Mouse (Mus musculus) CH12.LX (cell line): Measurements from ENCODE around the gene Spata4. TPM values are rescaled to one million over a fixed set of nuclear protein-coding genes. Genes with fewer than 3 reads are reported as not detected.

Experiments used
- DNase-seq: peaks from one replicate; pipeline ENCODE4 v3.0.0-alpha.2; 2013; ENCODE audit errors: extremely low read depth
- H3K27ac ChIP-seq: 2 replicates; pipeline ENCODE4 v1.5.1; 2012; ENCODE audit warnings: low read depth, mild to moderate bottlenecking, control low read depth, moderate library complexity; ENCODE audit not compliant: insufficient read depth
- H3K27me3 ChIP-seq: replicated peaks from 2 replicates; pipeline ENCODE3; 2012; ENCODE audit warnings: inconsistent platforms
- H3K36me3 ChIP-seq, 2 experiments: replicated peaks in 1 of 2; 2 replicates each; pipeline versions ENCODE3 to v1.6.1; 2012; ENCODE audit warnings: inconsistent platforms in 1 of 2, low read length in 1 of 2, mild to moderate bottlenecking in 1 of 2, mixed read lengths in 1 of 2, moderate library complexity in 1 of 2; ENCODE audit not compliant: control insufficient read depth in 1 of 2, insufficient read depth in 1 of 2
- H3K4me1 ChIP-seq, 2 experiments: 2 replicates each; pipeline ENCODE4 v1.6.1; 2012; ENCODE audit warnings: inconsistent platforms in 1 of 2, moderate library complexity in 1 of 2; ENCODE audit not compliant: insufficient read depth in 2 of 2, control insufficient read depth in 1 of 2
- H3K4me2 ChIP-seq: 2 replicates; pipeline ENCODE4 v1.6.1; 2012; ENCODE audit warnings: low read depth, mild to moderate bottlenecking, control low read depth; ENCODE audit not compliant: poor library complexity, insufficient read depth, severe bottlenecking
- H3K4me3 ChIP-seq, 3 experiments: fragments of 150-350 bp in 1 of 3; sonication (generic) in 1 of 3; replicated peaks in 1 of 3; 2 replicates each; pipeline versions ENCODE3 to v1.5.1; 2011 to 2012; ENCODE audit warnings: low read depth in 2 of 3, low read length in 2 of 3, mild to moderate bottlenecking in 2 of 3, moderate library complexity in 2 of 3, control low read depth in 1 of 3, improper control_type of control experiment in 1 of 3, inconsistent platforms in 1 of 3, mixed read lengths in 1 of 3; ENCODE audit not compliant: poor library complexity in 1 of 3
- H3K79me2 ChIP-seq: replicated peaks from 2 replicates; pipeline ENCODE4 v1.6.1; 2012; ENCODE audit warnings: mild to moderate bottlenecking, moderate library complexity; ENCODE audit not compliant: control insufficient read depth, poor library complexity, insufficient read depth, severe bottlenecking; ENCODE audit errors: extremely low read depth
- H3K9ac ChIP-seq: 2 replicates; pipeline ENCODE4 v1.6.1; 2012; ENCODE audit warnings: low read depth, mild to moderate bottlenecking, control low read depth, moderate library complexity; ENCODE audit not compliant: insufficient read depth
- H3K9me3 ChIP-seq: replicated peaks from 2 replicates; pipeline ENCODE3; 2012; ENCODE audit warnings: low read length, inconsistent platforms, mixed read lengths
- BHLHE40 ChIP-seq: IDR thresholded peaks from 2 replicates; pipeline ENCODE4 v1.6.1; 2011; ENCODE audit warnings: mild to moderate bottlenecking, low read depth, low read length, improper control_type of control experiment
- CHD1 ChIP-seq: IDR thresholded peaks from 2 replicates; pipeline ENCODE4 v1.6.1; 2012; ENCODE audit warnings: low read depth, low read length, improper control_type of control experiment, inconsistent platforms
- E2F4 ChIP-seq: IDR thresholded peaks from 2 replicates; pipeline ENCODE4 v1.6.1; 2011; ENCODE audit warnings: low read depth, low read length, improper control_type of control experiment; ENCODE audit not compliant: insufficient replicate concordance
- ELF1 ChIP-seq: IDR thresholded peaks from 2 replicates; pipeline ENCODE4 v1.6.1; 2014; ENCODE audit warnings: low read depth, mild to moderate bottlenecking, inconsistent platforms, low read length, improper control_type of control experiment
- HCFC1 ChIP-seq: IDR thresholded peaks from 2 replicates; pipeline ENCODE4 v1.6.1; 2012; ENCODE audit warnings: low read depth, mild to moderate bottlenecking, inconsistent platforms, low read length, improper control_type of control experiment
- IRF4 ChIP-seq: IDR thresholded peaks from 2 replicates; pipeline ENCODE4 v1.6.1; 2014; ENCODE audit warnings: low read depth, mild to moderate bottlenecking, inconsistent platforms, low read length, improper control_type of control experiment
- JUND ChIP-seq: conservative IDR thresholded peaks from 2 replicates; pipeline ENCODE4 v1.6.1; 2011; ENCODE audit warnings: low read depth, low read length, improper control_type of control experiment
- MAFK ChIP-seq: IDR thresholded peaks from 2 replicates; pipeline ENCODE4 v1.6.1; 2011; ENCODE audit warnings: low read length, improper control_type of control experiment; ENCODE audit not compliant: insufficient replicate concordance
- MAX ChIP-seq: IDR thresholded peaks from 2 replicates; pipeline ENCODE4 v1.6.1; 2011; ENCODE audit warnings: low read length, improper control_type of control experiment
- MAZ ChIP-seq: IDR thresholded peaks from 2 replicates; pipeline ENCODE4 v1.6.1; 2012; ENCODE audit warnings: low read depth, mild to moderate bottlenecking, inconsistent platforms, low read length, improper control_type of control experiment, moderate library complexity
- MEF2A ChIP-seq: IDR thresholded peaks from 2 replicates; pipeline ENCODE4 v1.6.1; 2014; ENCODE audit warnings: low read depth, mild to moderate bottlenecking, inconsistent platforms, low read length, improper control_type of control experiment, borderline replicate concordance
- MXI1 ChIP-seq: IDR thresholded peaks from 2 replicates; pipeline ENCODE4 v1.6.1; 2011; ENCODE audit warnings: mild to moderate bottlenecking, low read depth, low read length, improper control_type of control experiment
- NELFE ChIP-seq: IDR thresholded peaks from 2 replicates; pipeline ENCODE4 v1.6.1; 2011; ENCODE audit warnings: low read depth, low read length, improper control_type of control experiment
- PAX5 ChIP-seq: IDR thresholded peaks from 2 replicates; pipeline ENCODE4 v1.6.1; 2012; ENCODE audit warnings: low read length, inconsistent platforms, mixed read lengths
- POLR2A ChIP-seq: IDR thresholded peaks from 2 replicates; pipeline ENCODE4 v1.6.1; 2011; ENCODE audit warnings: low read depth, mild to moderate bottlenecking, improper control_type of control experiment, low read length
- RAD21 ChIP-seq: IDR thresholded peaks from 2 replicates; pipeline ENCODE4 v1.6.1; 2011; ENCODE audit warnings: low read depth, mild to moderate bottlenecking, low read length, improper control_type of control experiment, moderate library complexity
- RCOR1 ChIP-seq: conservative IDR thresholded peaks from 2 replicates; pipeline ENCODE4 v1.6.1; 2012; ENCODE audit warnings: low read depth, mild to moderate bottlenecking, inconsistent platforms, low read length, improper control_type of control experiment
- TBP ChIP-seq: conservative IDR thresholded peaks from 2 replicates; pipeline ENCODE4 v1.6.1; 2011; ENCODE audit warnings: low read depth, low read length, improper control_type of control experiment
- UBTF ChIP-seq: IDR thresholded peaks from 2 replicates; pipeline ENCODE4 v1.6.1; 2012; ENCODE audit warnings: low read depth, mild to moderate bottlenecking, inconsistent platforms, low read length, improper control_type of control experiment, moderate library complexity
- USF2 ChIP-seq: conservative IDR thresholded peaks from 2 replicates; pipeline ENCODE4 v1.6.1; 2011; ENCODE audit warnings: low read depth, low read length, improper control_type of control experiment
- ZMIZ1 ChIP-seq: IDR thresholded peaks from 2 replicates; pipeline ENCODE4 v1.6.1; 2012; ENCODE audit warnings: low read depth, mild to moderate bottlenecking, inconsistent platforms, low read length, improper control_type of control experiment
- ZNF384 ChIP-seq: IDR thresholded peaks from 2 replicates; pipeline ENCODE4 v1.6.1; 2012; ENCODE audit warnings: low read depth, low read length, improper control_type of control experiment, inconsistent platforms
- dilution Hi-C: fragments of 300-500 bp; cut with MboI; formaldehyde crosslinking; loops from 2 replicates; pipeline ENCODE4 v1.14.3; 2020; ENCODE audit warnings: low sequenced_read_pairs; ENCODE audit not compliant: extremely low pct_unique_long_range_greater_than_20kb, extremely low pct_ligation_motif_present
- in situ Hi-C: fragments of 300-500 bp; cut with MboI; formaldehyde crosslinking; loops from 3 replicates; pipeline ENCODE4 v1.14.3; 2019; ENCODE audit warnings: low sequenced_read_pairs, low pct_ligation_motif_present, low pct_unique_long_range_greater_than_20kb, mixed read lengths
- polyA plus RNA-seq: library from polyadenylated mRNA; unstranded; fragments of >175 nt; gene quantifications from 2 replicates; pipeline ENCODE4 v1.2.1, GENCODE M21; 2012; ENCODE audit warnings: low read depth; ENCODE audit not compliant: insufficient read length
- total RNA-seq, 2 experiments: library from RNA; depleted of rRNA; stranded (reverse); fragments of 300-350 nt in 1 of 2; fragments of >200 nt in 1 of 2; gene quantifications; 2 replicates each; pipeline ENCODE4 v1.2.3; 2012 to 2014

The Spata4 gene
- total and polyA plus RNA-seq, 3 experiments, result not detected

DNA sequence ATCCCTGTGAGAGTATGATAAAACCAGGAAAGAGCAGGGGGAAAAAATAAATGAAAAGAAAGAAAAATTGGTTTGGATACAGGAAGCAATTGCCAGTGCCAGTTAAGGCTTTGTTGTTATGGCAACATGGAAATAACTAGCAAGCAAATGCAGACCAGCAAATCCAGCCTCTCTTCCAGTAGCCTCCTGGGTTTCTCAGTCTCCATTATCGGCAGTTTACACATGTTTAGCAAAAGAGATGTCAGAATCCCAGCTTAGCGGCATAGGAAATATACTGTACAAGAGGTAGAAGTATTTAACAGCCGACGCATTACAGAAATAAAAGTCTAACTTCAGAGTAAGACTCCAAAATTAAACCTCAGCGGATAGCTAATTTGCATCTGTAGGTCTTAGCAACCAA is 5.9 kb upstream of the Spata4 start:
- DNase-seq, result no peak
- no peaks in the 10 kb centered on the region for H3K9me3 ChIP-seq
- no peak overlapping the region for H3K27ac ChIP-seq
- H3K4me1 ChIP-seq, result peaks cover 0 to 4% of the 10 kb centered on the region in 2 experiments; a peak in 1 of 4 replicates
- no peaks in the 10 kb centered on the region for H3K36me3 ChIP-seq
- dilution Hi-C loops (no loop called here), in situ Hi-C loops (no loop called here)
- H3K4me3 ChIP-seq, result no peak overlapping the region
- no peaks in the 10 kb centered on the region for H3K79me2 ChIP-seq
- no peaks in the 10 kb centered on the region for H3K27me3 ChIP-seq
- no peak overlapping the region for H3K9ac ChIP-seq
- no peak for TF ChIP-seq HCFC1
- TF ChIP-seq PAX5, result no peak
- no peak for TF ChIP-seq ELF1
- no peak for TF ChIP-seq MAFK
- TF ChIP-seq RCOR1, result no peak
- TF ChIP-seq NELFE, result no peak
- no peak for TF ChIP-seq CHD1
- TF ChIP-seq RAD21, result no peak
- TF ChIP-seq IRF4, result no peak
- TF ChIP-seq USF2, result no peak
- TF ChIP-seq JUND, result no peak
- TF ChIP-seq E2F4, result no peak
- no peak for TF ChIP-seq MEF2A
- TF ChIP-seq ZNF384, result no peak
- no peak for TF ChIP-seq UBTF
- H3K4me2 ChIP-seq, result no peak overlapping the region

DNA sequence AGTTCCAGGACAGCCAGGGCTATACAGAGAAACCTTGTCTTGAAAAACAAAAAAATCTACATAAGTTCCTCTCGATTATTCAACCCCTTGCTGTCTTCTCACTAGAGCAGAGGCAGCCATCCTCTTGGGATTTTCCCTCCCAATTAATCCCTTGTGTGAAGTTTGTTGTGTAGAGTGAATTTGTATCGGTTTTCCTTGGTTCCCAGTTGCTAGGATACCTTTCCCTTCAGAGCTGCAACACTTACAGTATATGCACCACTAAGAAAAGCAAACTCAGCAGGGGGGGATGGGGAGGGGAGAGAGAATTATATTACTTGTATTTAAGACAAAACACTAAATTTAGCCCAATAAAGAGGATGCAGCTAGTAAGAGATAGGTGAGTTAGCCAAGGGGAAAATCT is 4.5 kb upstream of the Spata4 start:
- dilution Hi-C loops (no loop called here), in situ Hi-C loops (no loop called here)
- Histone ChIP-seq H3K27me3 (no peaks in the 10 kb centered on the region), H3K4me3 (no peak overlapping the region), H3K27ac (no peak overlapping the region), H3K9ac (no peak overlapping the region), H3K4me2 (no peak overlapping the region), H3K9me3 (no peaks in the 10 kb centered on the region), H3K36me3 (no peaks in the 10 kb centered on the region), H3K4me1 (peaks cover 0 to 4% of the 10 kb centered on the region in 2 experiments; a peak in 1 of 4 replicates), H3K79me2 (no peaks in the 10 kb centered on the region)
- no peak for DNase-seq
- TF ChIP-seq TBP (no peak), CHD1 (no peak), MAX (no peak), POLR2A (no peak), NELFE (no peak), PAX5 (no peak), BHLHE40 (no peak), IRF4 (no peak), JUND (no peak), ZMIZ1 (no peak), UBTF (no peak), RAD21 (no peak), MXI1 (no peak), MAZ (no peak)
